ENCODE assay signal across 9 mouse cellular contexts in the genomic region with DNA sequence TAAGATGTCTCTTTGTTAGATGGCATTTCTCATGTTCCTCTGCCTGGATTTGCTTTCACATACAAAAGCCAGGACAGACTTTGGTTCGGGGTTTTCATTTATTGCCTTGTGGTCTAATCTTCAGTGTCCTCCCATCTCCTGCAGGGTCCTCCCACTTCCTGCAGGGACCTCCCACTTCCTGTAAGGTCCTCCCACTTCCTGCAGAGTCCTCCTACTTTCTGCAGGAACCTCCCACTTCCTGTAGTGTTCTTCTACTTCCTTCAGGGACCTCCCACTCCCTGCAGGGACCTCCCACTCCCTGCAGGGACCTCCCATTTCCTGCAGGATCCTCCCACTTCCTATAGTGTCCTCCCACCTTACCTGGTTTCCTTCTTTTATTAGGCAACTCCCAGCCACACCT.
DNase-seq lines count a peak whose midpoint lies in the region; ATAC-seq lines count a peak whose summit lies in the region.
"Had no signal": no experiment of that assay in that cellular context is flagged by ENCODE, and none has a peak within 500 bp of the region (broad histone marks: within the 10 kb centered on the region; RNA-seq: fewer than 3 reads in every experiment).

No protein-coding gene starts in this region.

- ATAC-seq in activated CD4-positive, CD25-positive, alpha-beta regulatory T cell, adult 4 months: peak; percentile 63

- peak; percentile 2 for DNase-seq in retina, postnatal 1 day
- no peak for DNase-seq in retina, embryonic 14.5 days (ENCODE audit: low spot score)
- peak; percentile 53 for DNase-seq in ES-CJ7 (ENCODE audit: low read depth, low spot score)
- DNase-seq in thymus, postnatal 4 days: peak; percentile 11
- DNase-seq in urinary bladder, adult 2 months (ENCODE audit: low spot score): no peak
- no peak for DNase-seq in cerebellum, adult 8-10 months
- DNase-seq: cerebellum, adult 9-10 months; gastrocnemius, postnatal 14 days had no signal

Comparison
In these comparisons a context has a peak if more than half of its experiments do, and no peak if none do; other contexts are left out.
1. DNase-seq: peak in retina, postnatal 1 day (single experiment), ES-CJ7 (single experiment) and thymus, postnatal 4 days (single experiment); none in retina, embryonic 14.5 days (single experiment), urinary bladder, adult 2 months (single experiment) and cerebellum, adult 8-10 months (single experiment).